Mouse (Mus musculus) embryonic facial prominence, embryonic 12.5 days (tissue): ENCODE measurements around the gene Asic3. TPM values are rescaled to one million over a fixed set of nuclear protein-coding genes. Genes with fewer than 3 reads are reported as not detected.
A peak's percentile ranks its signal among the peaks of the same experiment; 100 is the strongest.

Experiments used
- ATAC-seq: fragments of 200-750 bp; cut with Nextera tagmentation; 2 replicates; pipeline ENCODE4 v1.8.0; 2017; ENCODE audit not compliant: insufficient number of reproducible peaks, insufficient read depth, low FRiP score, low TSS enrichment
- H3K27ac ChIP-seq: fragments of 300-500 bp; sonication (generic); 2 replicates; pipeline ENCODE4 v1.5.1; 2016; ENCODE audit warnings: mild to moderate bottlenecking
- H3K27me3 ChIP-seq: fragments of 300-500 bp; sonication (generic); 2 replicates; pipeline ENCODE4 v1.6.1; 2016; ENCODE audit warnings: mild to moderate bottlenecking, moderate library complexity
- H3K36me3 ChIP-seq: fragments of 300-500 bp; sonication (generic); 2 replicates; pipeline ENCODE4 v1.6.1; 2016; ENCODE audit warnings: mild to moderate bottlenecking
- H3K4me1 ChIP-seq: fragments of 300-500 bp; sonication (generic); 2 replicates; pipeline ENCODE4 v1.6.1; 2016
- H3K4me2 ChIP-seq: fragments of 300-500 bp; sonication (generic); replicated peaks from 2 replicates; pipeline ENCODE4 v1.6.1; 2016; ENCODE audit warnings: mild to moderate bottlenecking, moderate library complexity
- H3K4me3 ChIP-seq: fragments of 300-500 bp; sonication (generic); 2 replicates; pipeline ENCODE4 v1.5.1; 2016; ENCODE audit warnings: mild to moderate bottlenecking
- H3K9ac ChIP-seq: fragments of 300-500 bp; sonication (generic); 2 replicates; pipeline ENCODE4 v1.6.1; 2016; ENCODE audit warnings: mild to moderate bottlenecking, moderate library complexity
- H3K9me3 ChIP-seq: fragments of 300-500 bp; sonication (generic); 2 replicates; pipeline ENCODE4 v1.6.1; 2016; ENCODE audit warnings: mild to moderate bottlenecking, moderate library complexity
- WGBS: fragments of 180-500 bp; shearing (Covaris S2); methylation state at CpG from one replicate; pipeline ENCODE4 v1.1.7; 2016; 5-methylcytosine and 5-hydroxymethylcytosine counted together
- polyA plus RNA-seq: library from polyadenylated mRNA; unstranded; fragments of >200 nt; fragmentation: Nextera tagmentation; extraction: Ambion mirVana; gene quantifications from 2 replicates; pipeline ENCODE4 v1.2.1, GENCODE M21; 2016

Gene Asic3
- polyA plus RNA-seq, 1 experiment from 2014 or later: 2.8 TPM

DNA sequence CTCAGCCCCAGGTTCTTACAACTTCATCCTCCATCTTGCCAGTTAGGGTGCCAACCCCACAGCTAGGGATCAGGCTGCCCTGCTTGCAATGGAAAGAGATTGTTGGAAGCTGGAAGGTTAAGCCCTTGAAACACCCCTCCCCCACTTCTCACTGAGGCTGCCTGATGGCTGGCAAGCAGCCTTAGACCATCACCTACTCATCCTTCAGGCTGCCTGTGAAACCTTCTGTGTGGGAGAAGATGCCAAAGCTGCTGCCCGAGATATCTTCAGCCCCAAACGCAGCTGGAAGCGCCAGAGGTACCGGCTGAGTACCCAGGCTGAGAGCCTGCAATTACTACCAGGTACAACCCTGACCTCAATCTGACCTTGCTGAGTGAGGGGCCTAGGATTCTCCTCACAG lies 33.7 kb upstream of the Asic3 start:
- Histone ChIP-seq H3K27me3 (peaks cover 3% of the 10 kb centered on the region; the same call in 1 of the 2 replicates), H3K36me3 (no peaks in the 10 kb centered on the region), H3K4me1 (peaks cover 7% of the 10 kb centered on the region; the same call in 1 of the 2 replicates), H3K9ac (no peak overlapping the region), H3K27ac (no peak overlapping the region), H3K4me3 (no peak overlapping the region), H3K4me2 (no peak overlapping the region), H3K9me3 (no peaks in the 10 kb centered on the region)
- 49% methylated on average over 4 of the region's 4 CpGs for WGBS
- ATAC-seq: no peak

GRCm38 (mm10) chr5:24380499-24380898 lies 32.7 kb upstream of the Asic3 start:
- WGBS: 84% methylated on average over 4 of the region's 4 CpGs
- no peak overlapping the region for H3K27ac ChIP-seq
- no peaks in the 10 kb centered on the region for H3K9me3 ChIP-seq
- H3K4me3 ChIP-seq: no peak overlapping the region
- no peak overlapping the region for H3K4me2 ChIP-seq
- H3K27me3 ChIP-seq: peaks cover 9% of the 10 kb centered on the region
- H3K4me1 ChIP-seq: peaks cover 7% of the 10 kb centered on the region; the same call in 1 of the 2 replicates
- H3K9ac ChIP-seq: no peak overlapping the region
- ATAC-seq: no peak
- H3K36me3 ChIP-seq: no peaks in the 10 kb centered on the region

DNA sequence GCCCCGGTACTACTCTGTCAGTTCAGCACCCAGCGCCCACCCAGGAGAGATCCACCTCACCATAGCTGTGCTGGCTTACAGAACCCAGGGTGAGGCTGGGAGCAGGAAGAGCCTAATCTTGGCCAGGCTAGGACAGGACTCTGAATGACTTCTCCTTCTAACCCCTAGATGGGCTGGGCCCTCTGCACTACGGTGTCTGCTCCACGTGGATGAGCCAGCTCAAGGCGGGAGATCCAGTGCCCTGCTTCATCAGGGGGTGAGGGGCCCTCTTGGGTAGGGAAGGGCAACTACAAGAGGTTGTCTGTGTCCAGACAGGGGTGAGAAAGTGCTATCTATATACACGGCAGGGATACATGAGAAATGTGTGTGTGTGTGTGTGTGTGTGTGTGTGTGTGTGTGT lies 31.7 kb upstream of the Asic3 start:
- Histone ChIP-seq H3K27me3 (peaks cover 19% of the 10 kb centered on the region), H3K27ac (no peak overlapping the region), H3K9me3 (no peaks in the 10 kb centered on the region), H3K36me3 (no peaks in the 10 kb centered on the region), H3K4me1 (peaks cover 7% of the 10 kb centered on the region; the same call in 1 of the 2 replicates), H3K4me3 (no peak overlapping the region), H3K4me2 (no peak overlapping the region), H3K9ac (no peak overlapping the region)
- ATAC-seq: no peak
- WGBS: 63% methylated on average over 6 of the region's 6 CpGs

DNA sequence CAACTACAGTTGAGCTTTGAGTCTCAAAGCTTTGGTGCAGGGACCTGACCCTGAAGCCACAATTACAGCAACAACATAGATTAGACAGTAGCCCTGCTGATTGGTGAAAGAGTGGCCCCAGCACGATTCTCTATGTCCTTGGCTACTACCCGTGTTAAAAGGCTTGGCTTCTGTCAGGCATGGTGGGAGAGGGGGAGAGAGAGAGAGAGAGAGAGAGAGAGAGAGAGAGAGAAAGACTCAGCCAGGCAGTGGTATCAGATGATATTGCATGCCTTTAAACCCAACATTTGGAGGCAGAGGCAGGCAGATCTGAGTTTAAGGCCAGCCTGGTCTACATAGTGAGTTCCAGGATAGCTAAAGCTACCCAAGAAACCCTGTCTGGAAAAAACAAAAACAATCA lies 31.2 kb upstream of the Asic3 start:
- Histone ChIP-seq H3K9ac (no peak overlapping the region), H3K9me3 (no peaks in the 10 kb centered on the region), H3K4me1 (peaks cover 7% of the 10 kb centered on the region; the same call in 1 of the 2 replicates), H3K27ac (no peak overlapping the region), H3K36me3 (no peaks in the 10 kb centered on the region), H3K4me2 (no peak overlapping the region), H3K27me3 (peaks cover 24% of the 10 kb centered on the region), H3K4me3 (no peak overlapping the region)
- WGBS: 71% methylated on average over 2 of the region's 2 CpGs
- no peak for ATAC-seq

GRCm38 (mm10) chr5:24383026-24383859 lies 29.9 kb upstream of the Asic3 start:
- Histone ChIP-seq H3K4me3 (peak overlapping the region; percentile 46), H3K9ac (peak overlapping the region; percentile 38; the same call in 1 of the 2 replicates), H3K27me3 (peaks cover 36% of the 10 kb centered on the region), H3K4me2 (peak overlapping the region; percentile 73), H3K27ac (no peak overlapping the region), H3K9me3 (no peaks in the 10 kb centered on the region), H3K36me3 (no peaks in the 10 kb centered on the region), H3K4me1 (peaks cover 17% of the 10 kb centered on the region)
- peak; percentile 81 for ATAC-seq
- WGBS: under 1% methylated on average over 34 of the region's 34 CpGs

DNA sequence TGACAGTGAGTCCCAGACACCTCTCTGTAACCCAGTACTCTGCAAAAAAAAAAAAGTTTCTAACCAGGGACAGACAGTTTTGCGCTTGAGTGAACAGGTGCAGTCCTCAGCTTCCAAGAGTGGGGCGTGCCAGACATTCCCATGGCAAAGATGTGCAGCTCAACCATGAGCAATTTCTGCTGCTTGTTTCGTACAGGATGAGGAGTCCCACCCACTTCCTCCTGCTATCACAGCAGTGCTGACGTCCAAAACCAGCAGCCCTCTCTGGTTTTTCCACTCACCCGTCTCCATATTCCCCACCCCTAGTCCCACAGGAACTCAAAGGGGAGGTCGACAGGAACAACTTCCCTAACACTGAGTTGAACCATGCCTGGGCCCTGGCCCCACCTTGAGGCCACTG lies 28.8 kb upstream of the Asic3 start:
- Histone ChIP-seq H3K27me3 (peaks cover 43% of the 10 kb centered on the region), H3K9ac (no peak overlapping the region), H3K36me3 (no peaks in the 10 kb centered on the region), H3K9me3 (no peaks in the 10 kb centered on the region), H3K4me2 (no peak overlapping the region), H3K4me3 (no peak overlapping the region), H3K4me1 (peaks cover 17% of the 10 kb centered on the region), H3K27ac (no peak overlapping the region)
- ATAC-seq: no peak
- WGBS: 61% methylated on average over 6 of the region's 6 CpGs

GRCm38 (mm10) chr5:24385374-24385773 lies 27.8 kb upstream of the Asic3 start:
- H3K36me3 ChIP-seq: no peaks in the 10 kb centered on the region
- no peaks in the 10 kb centered on the region for H3K9me3 ChIP-seq
- no peak overlapping the region for H3K9ac ChIP-seq
- peaks cover 17% of the 10 kb centered on the region for H3K4me1 ChIP-seq
- no peak overlapping the region for H3K27ac ChIP-seq
- no peak overlapping the region for H3K4me2 ChIP-seq
- no peak for ATAC-seq
- no peak overlapping the region for H3K4me3 ChIP-seq
- H3K27me3 ChIP-seq: peaks cover 48% of the 10 kb centered on the region
- WGBS: 86% methylated on average over 5 of the region's 5 CpGs

- 80% methylated on average over 10 of the region's 10 CpGs for WGBS
These were observed 27.2 kb upstream of the Asic3 start for GRCm38 (mm10) chr5:24385887-24386550.

GRCm38 (mm10) chr5:24387264-24388241 lies 25.6 kb upstream of the Asic3 start:
- Histone ChIP-seq H3K4me2 (peak overlapping the region; percentile 96), H3K27ac (0 out of 2 replicates have a peak overlapping the region, but pooled peaks have one; percentile 6), H3K36me3 (no peaks in the 10 kb centered on the region), H3K9me3 (no peaks in the 10 kb centered on the region), H3K9ac (peak overlapping the region; percentile 68), H3K27me3 (peaks cover 48% of the 10 kb centered on the region), H3K4me3 (peak overlapping the region; percentile 49), H3K4me1 (peaks cover 17% of the 10 kb centered on the region)
- peak; percentile 37; the same call in 1 of the 2 replicates for ATAC-seq
- 2% methylated on average over 73 of the region's 73 CpGs for WGBS

More at GRCm38 (mm10) chr5:24385887-24386550, 27.2 kb upstream of the Asic3 start:
- Histone ChIP-seq H3K9me3 (no peaks in the 10 kb centered on the region), H3K27ac (no peak overlapping the region), H3K36me3 (no peaks in the 10 kb centered on the region), H3K27me3 (peaks cover 48% of the 10 kb centered on the region), H3K4me2 (no peak overlapping the region), H3K4me1 (peaks cover 17% of the 10 kb centered on the region), H3K4me3 (no peak overlapping the region), H3K9ac (no peak overlapping the region)
- ATAC-seq: no peak

- no peak for ATAC-seq
- Histone ChIP-seq H3K9me3 (no peaks in the 10 kb centered on the region), H3K27me3 (peaks cover 48% of the 10 kb centered on the region), H3K4me1 (peaks cover 14% of the 10 kb centered on the region), H3K27ac (0 out of 2 replicates have a peak overlapping the region, but pooled peaks have one; percentile 6), H3K4me3 (peak overlapping the region; percentile 49), H3K36me3 (no peaks in the 10 kb centered on the region), H3K9ac (peak overlapping the region; percentile 68), H3K4me2 (peak overlapping the region; percentile 96)
- WGBS: 23% methylated on average over 26 of the region's 26 CpGs
These were observed 24.8 kb upstream of the Asic3 start for GRCm38 (mm10) chr5:24388246-24388915.
